Mouse (Mus musculus): Measurements from ENCODE around the gene Cd81.

DNA sequence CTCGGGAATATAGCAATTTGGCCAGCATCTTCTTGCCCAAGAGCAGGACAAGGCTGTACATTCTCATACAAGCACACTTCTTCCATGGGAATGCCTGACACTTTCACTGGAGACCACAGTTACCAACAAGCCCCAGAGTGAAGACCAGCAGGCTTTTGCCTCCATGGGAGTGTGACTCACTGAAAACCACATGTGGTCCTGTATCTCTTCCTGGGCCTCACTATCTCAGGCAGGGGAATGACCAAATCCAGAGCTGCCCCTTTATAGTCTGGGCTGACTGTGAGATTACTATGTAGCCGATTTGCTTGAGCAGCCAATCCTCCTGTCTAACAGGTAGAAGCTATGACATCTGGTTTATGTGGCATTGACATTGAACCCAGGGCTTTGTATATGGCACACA lies 31.2 kb downstream of the Cd81 start:
- TF ChIP-seq CTCF (IDR thresholded peaks at IDR 0.05; ENCODE audit: low read depth) (no peak), EP300 (IDR thresholded peaks at IDR 0.05; ENCODE audit: low read depth) (no peak)

All from heart, postnatal 0 days (tissue).